Mouse (Mus musculus): ENCODE results near the gene Spo11. TPM values are rescaled to one million over a fixed set of nuclear protein-coding genes. Genes with fewer than 3 reads are reported as not detected.

Spo11 gene
- total RNA-seq, 2 experiments from 2014 or later, result 0.39 to 0.49 TPM

DNA sequence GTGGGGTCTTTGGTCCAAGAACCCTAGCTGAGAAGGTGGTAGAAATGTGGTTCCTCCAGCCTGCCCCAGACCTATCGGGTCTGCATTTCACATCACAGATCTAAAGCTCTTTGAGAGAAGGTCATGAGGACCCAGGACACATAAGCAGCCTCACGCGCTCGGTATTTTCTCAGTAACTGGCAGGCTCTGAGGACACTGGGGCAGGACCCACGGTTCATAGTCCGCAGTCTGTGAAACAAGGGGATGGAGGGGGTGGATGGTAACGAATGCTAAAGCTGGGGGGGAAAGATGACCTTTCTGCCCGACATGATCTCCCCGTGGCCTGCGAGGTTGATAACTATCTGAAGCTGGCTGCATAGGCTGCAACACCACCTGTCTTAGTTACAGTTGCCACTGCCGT is 20.2 kb downstream of the Spo11 start:
- intact Hi-C loops (cut with DNase I), result loop anchor here (5.0 kb wide), 2 partner anchors 90 to 520 kb away; no protein-coding TSS in a partner anchor
- DNase-seq (ENCODE audit: extremely low spot score in 1 of 2, low spot score in 2 of 2), result no peak

DNA sequence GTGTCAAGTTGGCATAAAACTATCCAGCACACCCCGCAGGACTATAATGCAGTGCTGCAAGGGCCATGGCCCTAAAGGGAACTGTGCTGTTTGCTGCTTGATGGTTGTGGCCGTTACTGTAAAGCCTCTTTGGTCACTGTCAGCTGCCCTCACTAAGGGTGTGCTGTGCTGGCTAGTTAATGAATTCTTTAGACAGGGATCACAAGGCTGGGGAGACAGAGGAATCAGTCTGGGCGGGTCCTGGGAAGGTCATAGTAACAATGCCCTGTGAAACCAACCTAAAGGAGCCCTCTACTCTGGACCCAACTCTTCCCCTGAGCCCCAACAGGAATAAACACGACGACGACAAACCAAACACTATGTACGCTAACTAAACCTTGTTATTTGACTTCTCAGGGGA is 21.0 kb downstream of the Spo11 start:
- intact Hi-C loops (cut with DNase I), result loop anchor here (5.0 kb wide), 2 partner anchors 89 to 521 kb away; no protein-coding TSS in a partner anchor
- DNase-seq (ENCODE audit: extremely low spot score in 1 of 2, low spot score in 2 of 2), result no peak

GRCm38 (mm10) chr2:172999630-173000284 is 22.3 kb downstream of the Spo11 start, which contains the start of gene Rae1:
Gene Rae1, plus strand, starts transcription at chr2:173000117.
- intact Hi-C loops (cut with DNase I), result loop anchor here (5.0 to 10.0 kb wide), 3 partner anchors 88 to 625 kb away; partner anchors contain the start of genes Aurka and Cstf1
- DNase-seq (ENCODE audit: extremely low spot score in 1 of 2, low spot score in 2 of 2), result peak; percentile 96 to 99

- intact Hi-C loops (cut with DNase I), result loop anchor here (10.0 kb wide), 1 partner anchor 625 kb away; the partner anchor contains the start of genes Aurka and Cstf1
- peak in 1 of 2 experiments; percentile 87 for DNase-seq (ENCODE audit: extremely low spot score in 1 of 2, low spot score in 2 of 2)
Measured at GRCm38 (mm10) chr2:173000285-173000652, 22.8 kb downstream of the Spo11 start.

DNA sequence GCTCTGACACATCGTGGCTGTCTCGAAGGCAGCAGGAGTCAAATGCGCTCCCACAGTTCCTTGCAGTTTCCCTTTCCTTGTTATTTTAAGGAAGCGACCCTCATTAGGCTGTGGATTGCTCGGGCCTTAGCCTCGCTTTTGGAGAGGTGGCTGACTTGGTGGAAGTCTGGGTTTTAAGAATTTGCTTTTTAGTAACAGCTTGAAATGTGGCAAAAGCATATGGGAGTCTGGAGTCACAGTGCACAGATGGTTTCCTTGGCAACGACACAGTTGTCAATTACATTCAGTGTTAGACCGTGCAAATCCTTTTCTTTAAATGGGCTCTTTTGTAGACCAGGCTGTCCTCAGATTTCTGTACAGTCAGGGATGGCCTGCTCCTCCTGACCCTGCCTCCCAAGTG is 23.4 kb downstream of the Spo11 start:
- DNase-seq (ENCODE audit: extremely low spot score in 1 of 2, low spot score in 2 of 2), result peak in 1 of 2 experiments; percentile 62

DNA sequence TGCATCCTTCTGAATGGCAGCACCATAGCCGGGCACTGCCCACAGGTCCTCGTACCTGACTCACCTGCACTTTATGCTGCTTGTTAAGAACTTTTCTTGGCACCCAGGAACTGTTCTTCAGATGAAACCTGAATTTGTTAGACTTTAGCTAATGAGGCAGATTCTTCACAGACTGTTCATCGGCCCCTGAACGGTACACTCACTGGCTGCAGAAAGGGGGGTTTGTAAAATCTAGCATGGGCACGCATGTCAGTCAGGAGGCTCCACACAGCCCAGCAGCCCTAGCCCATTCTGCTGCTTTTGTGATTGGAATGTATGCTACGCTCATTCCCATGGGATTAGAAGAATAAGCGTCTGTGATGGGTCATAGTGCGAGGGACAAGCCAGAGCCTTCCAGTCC is 26.2 kb downstream of the Spo11 start:
- no peak for DNase-seq (ENCODE audit: extremely low spot score in 1 of 2, low spot score in 2 of 2)
- intact Hi-C loops (cut with DNase I), result loop anchor here (10.0 kb wide), 1 partner anchor 629 kb away; the partner anchor contains the start of genes Aurka and Cstf1

More for the DNA sequence above, 23.4 kb downstream of the Spo11 start:
- intact Hi-C loops (cut with DNase I), result loop anchor here (10.0 kb wide), 1 partner anchor 626 kb away; the partner anchor contains the start of genes Aurka and Cstf1

GRCm38 (mm10) chr2:173010220-173010717 is 32.8 kb downstream of the Spo11 start:
- no peak for DNase-seq (ENCODE audit: extremely low spot score in 1 of 2, low spot score in 2 of 2)
- intact Hi-C loops (cut with DNase I), result no loop called here

DNA sequence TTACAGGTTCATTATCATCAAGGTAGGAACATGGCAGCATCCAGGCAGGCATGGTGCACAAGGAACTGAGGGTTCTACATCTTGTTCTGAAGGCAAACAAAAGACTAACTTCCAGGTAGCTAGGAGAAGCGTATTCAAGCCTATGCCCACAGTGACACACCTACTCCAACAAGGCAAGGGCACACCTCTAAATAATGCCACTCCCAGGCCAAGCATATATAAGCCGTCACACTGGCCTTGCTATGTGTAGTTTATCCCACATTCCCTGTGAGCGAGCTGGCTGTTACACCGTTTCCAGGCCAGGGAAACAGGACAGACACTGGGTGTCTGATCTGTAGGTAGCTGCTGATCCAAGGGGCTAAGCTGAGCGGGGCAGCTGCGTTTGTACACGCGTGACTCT is 33.9 kb downstream of the Spo11 start:
- intact Hi-C loops (cut with DNase I), result no loop called here
- no peak for DNase-seq (ENCODE audit: extremely low spot score in 1 of 2, low spot score in 2 of 2)

DNA sequence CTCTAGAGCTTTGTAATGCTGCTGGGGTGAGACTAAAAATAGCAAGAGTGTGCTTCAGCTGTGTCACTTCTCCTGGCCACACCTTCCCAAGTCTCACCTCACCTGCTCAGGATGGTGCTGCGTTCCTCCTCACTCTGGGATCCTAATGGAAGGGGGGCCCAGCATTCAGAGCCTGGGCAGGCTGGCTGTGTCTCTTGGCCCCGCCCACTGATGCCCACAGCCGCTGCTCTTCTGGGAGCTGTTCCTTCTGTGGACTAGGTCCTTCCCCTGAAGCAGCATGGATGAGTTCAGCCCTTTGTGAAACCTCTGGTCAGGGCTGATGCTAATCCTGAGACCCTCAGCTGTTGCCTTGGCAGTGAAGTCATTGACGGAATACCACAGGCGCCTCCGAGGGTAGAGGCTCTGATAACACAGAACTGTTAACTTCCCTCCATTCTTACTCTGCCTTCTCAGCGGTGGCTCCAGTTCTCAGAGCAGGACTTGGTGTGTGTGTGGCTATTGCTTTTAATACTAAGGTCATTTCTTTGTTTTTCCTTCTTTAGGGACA is 37.3 kb downstream of the Spo11 start:
- no peak for DNase-seq (ENCODE audit: extremely low spot score in 1 of 2, low spot score in 2 of 2)
- intact Hi-C loops (cut with DNase I), result no loop called here

DNA sequence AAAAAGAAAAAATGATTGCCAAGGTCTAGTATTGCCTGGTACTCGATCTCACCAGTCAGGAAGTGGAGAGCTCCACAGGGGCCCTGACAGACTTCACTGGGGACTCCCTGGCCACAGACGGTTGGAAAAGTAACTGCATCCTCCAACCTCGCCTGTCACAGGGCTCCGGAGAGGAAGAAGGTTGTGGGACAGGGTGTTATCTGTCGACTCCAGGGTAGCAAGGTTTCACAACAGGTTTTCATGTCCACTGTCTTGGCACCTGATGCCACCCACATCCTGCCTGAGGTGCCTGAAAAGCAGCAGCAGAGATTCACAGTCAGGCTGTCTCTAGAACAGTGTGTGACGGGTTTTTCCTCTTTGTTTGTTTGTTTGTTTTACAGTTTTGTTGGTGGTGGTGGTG is 40.4 kb downstream of the Spo11 start:
- DNase-seq (ENCODE audit: extremely low spot score in 1 of 2, low spot score in 2 of 2), result no peak
- intact Hi-C loops (cut with DNase I), result no loop called here

GRCm38 (mm10) chr2:173018618-173019017 is 41.1 kb downstream of the Spo11 start:
- intact Hi-C loops (cut with DNase I), result no loop called here
- no peak for DNase-seq (ENCODE audit: extremely low spot score in 1 of 2, low spot score in 2 of 2)

- no peak for DNase-seq (ENCODE audit: extremely low spot score in 1 of 2, low spot score in 2 of 2)
- intact Hi-C loops (cut with DNase I), result no loop called here
Measured at GRCm38 (mm10) chr2:173019322-173019721, 41.8 kb downstream of the Spo11 start.

- DNase-seq (ENCODE audit: extremely low spot score in 1 of 2, low spot score in 2 of 2), result peak; percentile 58 to 92
- intact Hi-C loops (cut with DNase I), result loop anchor here (10.0 kb wide), 1 partner anchor 65 kb away; no protein-coding TSS in a partner anchor
Measured at GRCm38 (mm10) chr2:173019790-173020189, 42.3 kb downstream of the Spo11 start.

DNA sequence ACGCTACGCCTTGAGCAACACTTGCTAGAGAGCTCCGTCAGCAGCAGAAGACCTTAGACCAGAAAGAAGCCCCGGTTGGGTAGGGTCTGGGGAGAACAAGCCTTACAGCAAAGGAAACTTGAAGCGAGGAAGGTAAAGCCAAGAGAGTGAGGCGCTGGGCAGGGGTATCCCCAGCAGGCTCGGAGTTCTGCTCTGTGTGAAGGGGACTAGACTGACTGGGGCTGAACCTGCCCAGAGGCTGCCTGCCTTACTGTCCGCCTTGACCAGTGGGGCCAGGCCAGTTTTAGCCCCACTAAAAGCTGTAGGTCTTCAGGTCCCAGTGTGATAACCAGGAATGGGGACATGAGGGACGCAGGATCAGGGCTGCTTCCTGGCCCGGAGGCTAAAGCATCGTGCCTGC is 42.9 kb downstream of the Spo11 start, which contains the start of gene Rbm38:
Rbm38 (plus strand) TSS at position 69 of the 400 bp plus-strand sequence.
- intact Hi-C loops (cut with DNase I), result loop anchor here (10.0 kb wide), 1 partner anchor 64 kb away; no protein-coding TSS in a partner anchor
- DNase-seq (ENCODE audit: extremely low spot score in 1 of 2, low spot score in 2 of 2), result no peak

DNA sequence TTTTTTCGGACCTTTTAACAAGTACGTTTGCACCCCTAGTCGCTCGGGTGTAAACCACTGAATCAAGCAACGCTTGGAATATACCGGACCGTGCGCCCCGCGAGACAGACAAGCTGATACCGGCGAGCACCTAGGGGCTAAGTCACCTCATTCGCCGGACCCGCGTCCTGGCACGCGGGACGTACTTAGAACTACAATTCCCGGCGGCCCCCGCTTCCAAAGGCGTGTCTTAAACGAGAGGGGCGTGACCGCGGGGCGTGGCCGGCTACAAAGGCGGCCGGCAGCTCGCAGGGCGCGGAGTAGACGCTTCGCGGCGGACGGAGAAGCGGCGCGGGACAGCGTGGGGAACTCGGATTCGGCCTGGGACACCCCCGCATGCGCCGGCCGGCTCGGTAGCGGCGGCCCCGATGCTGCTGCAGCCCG is 44.1 kb downstream of the Spo11 start:
- DNase-seq (ENCODE audit: extremely low spot score in 1 of 2, low spot score in 2 of 2), result peak; percentile 91 to 94
- intact Hi-C loops (cut with DNase I), result loop anchor here (10.0 kb wide), 1 partner anchor 63 kb away; no protein-coding TSS in a partner anchor

DNA sequence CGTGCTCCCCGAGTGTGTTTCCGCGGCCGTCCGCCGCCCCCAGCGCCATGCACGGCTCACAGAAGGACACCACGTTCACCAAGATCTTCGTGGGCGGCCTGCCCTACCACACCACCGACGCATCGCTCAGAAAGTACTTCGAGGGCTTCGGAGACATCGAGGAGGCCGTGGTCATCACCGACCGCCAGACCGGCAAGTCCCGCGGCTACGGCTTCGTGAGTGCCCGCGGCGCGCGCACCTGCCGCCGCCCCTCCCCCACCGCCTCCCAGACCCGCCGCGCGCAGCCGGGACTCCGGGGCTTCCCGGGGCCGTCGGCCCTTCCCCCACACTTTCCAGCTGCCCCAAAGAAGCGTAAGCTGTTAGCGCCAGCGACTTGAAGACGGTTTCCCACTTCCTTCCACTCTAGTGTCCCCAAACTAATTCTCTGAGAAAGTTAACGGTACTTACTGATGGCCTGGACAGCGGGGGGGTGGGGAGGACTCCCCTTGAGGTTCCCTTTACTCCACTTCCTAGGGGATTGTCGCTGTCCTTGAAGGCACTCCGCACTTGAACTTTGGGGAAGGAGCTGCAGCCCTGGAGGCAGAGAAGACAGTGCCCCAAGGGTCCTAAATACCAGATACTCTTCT is 44.7 kb downstream of the Spo11 start:
- DNase-seq (ENCODE audit: extremely low spot score in 1 of 2, low spot score in 2 of 2), result peak in 1 of 2 experiments; percentile 68
- intact Hi-C loops (cut with DNase I), result loop anchor here (10.0 kb wide), 1 partner anchor 63 kb away; no protein-coding TSS in a partner anchor

DNA sequence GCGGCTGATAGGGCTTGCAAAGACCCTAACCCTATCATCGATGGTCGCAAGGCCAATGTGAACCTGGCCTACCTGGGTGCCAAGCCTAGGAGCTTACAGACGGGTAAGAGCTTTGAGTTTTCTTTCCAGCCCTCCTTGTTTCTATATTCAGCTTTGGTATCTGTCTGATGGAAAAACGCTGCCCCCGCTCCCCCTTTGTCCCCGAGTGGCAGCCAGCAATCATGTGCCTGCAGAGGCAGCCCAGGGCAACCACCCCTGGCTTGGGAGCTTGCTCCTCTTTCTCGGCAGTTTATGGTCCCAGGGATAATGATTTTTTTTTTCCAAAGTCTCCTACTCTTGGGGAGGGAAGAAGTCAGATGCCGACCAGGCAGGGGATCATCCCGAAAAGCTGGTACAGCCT is 45.3 kb downstream of the Spo11 start:
- intact Hi-C loops (cut with DNase I), result loop anchor here (10.0 kb wide), 1 partner anchor 62 kb away; no protein-coding TSS in a partner anchor
- DNase-seq (ENCODE audit: extremely low spot score in 1 of 2, low spot score in 2 of 2), result no peak

- intact Hi-C loops (cut with DNase I), result loop anchor here (10.0 kb wide), 1 partner anchor 61 kb away; no protein-coding TSS in a partner anchor
Measured at GRCm38 (mm10) chr2:173023371-173023851, 45.9 kb downstream of the Spo11 start.

GRCm38 (mm10) chr2:173023966-173024365 is 46.5 kb downstream of the Spo11 start:
- DNase-seq (ENCODE audit: extremely low spot score in 1 of 2, low spot score in 2 of 2), result no peak
- intact Hi-C loops (cut with DNase I), result loop anchor here (10.0 kb wide), 1 partner anchor 61 kb away; no protein-coding TSS in a partner anchor

More at GRCm38 (mm10) chr2:173023371-173023851, 45.9 kb downstream of the Spo11 start:
- no peak for DNase-seq (ENCODE audit: extremely low spot score in 1 of 2, low spot score in 2 of 2)
